Mouse (Mus musculus) stomach, postnatal 0 days (tissue): ENCODE measurements around the gene Stx2.

Source experiments
- CTCF ChIP-seq: IDR thresholded peaks from 2 replicates; pipeline ENCODE4 v1.5.1; 2016; ENCODE audit warnings: antibody characterized with exemption, low read depth, mild to moderate bottlenecking, moderate library complexity
- EP300 ChIP-seq: optimal IDR thresholded peaks from 2 replicates; pipeline ENCODE3; 2016; ENCODE audit warnings: antibody characterized with exemption

- TF ChIP-seq CTCF (no peak), EP300 (no peak)
Observed at GRCm38 (mm10) chr5:129008412-129008826, at the start of gene Stx2.
